Mouse (Mus musculus) brain, embryonic 14.5 days (tissue): Measurements from ENCODE around the gene Ctf2.

ENCODE experiments used
- CTCF ChIP-seq: fragments of 200-500 bp; IDR thresholded peaks from 2 replicates; pipeline ENCODE4 v1.5.1; 2012; ENCODE audit warnings: inconsistent platforms, mild to moderate bottlenecking, moderate library complexity, borderline replicate concordance; ENCODE audit not compliant: insufficient read depth, insufficient read length; ENCODE audit errors: extremely low read depth
- POLR2A ChIP-seq: fragments of 200-500 bp; IDR thresholded peaks from 2 replicates; pipeline ENCODE4 v1.6.1; 2012; ENCODE audit warnings: mild to moderate bottlenecking, inconsistent platforms, borderline replicate concordance; ENCODE audit not compliant: poor library complexity, insufficient read depth, insufficient read length, severe bottlenecking; ENCODE audit errors: extremely low read depth

DNA sequence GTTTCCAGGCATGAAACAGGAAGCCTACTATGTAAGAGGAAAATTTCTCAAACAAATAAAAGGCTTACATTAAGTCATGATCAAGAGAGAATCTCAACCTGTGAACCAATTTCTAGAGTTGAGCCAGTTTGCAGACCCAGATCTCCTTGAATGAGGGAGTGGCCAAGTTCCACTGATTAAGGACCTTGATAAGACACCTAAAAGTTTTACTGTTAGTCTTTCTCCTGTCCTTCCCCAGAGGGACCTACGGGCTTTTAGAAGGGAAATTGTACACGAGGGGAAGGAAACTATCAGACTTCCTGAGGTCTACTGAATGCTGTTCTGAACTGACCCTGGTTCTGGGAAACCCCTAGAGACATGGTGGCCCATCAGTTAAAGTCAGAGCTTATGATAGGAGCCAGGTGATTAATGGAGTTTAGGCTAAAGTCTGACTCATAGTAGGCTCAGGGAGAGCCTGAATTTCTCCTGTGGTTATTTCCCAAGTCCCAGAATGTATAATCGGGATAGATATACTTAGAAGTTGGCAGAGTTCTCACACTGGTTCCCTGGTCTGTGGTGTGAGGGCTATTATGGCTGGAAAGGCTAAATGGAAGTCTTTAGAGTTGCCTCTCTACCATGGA, 31.1 kb downstream of the Ctf2 start:
- no peak for TF ChIP-seq CTCF
- no peak for TF ChIP-seq POLR2A
